Mouse (Mus musculus) forebrain, postnatal 0 days (tissue): Measurements from ENCODE around the gene Srxn1. TPM values are rescaled to one million over a fixed set of nuclear protein-coding genes. Genes with fewer than 3 reads are reported as not detected.

ENCODE experiments used
- ATAC-seq: fragments of 200-750 bp; cut with Nextera tagmentation; 2 replicates; pipeline ENCODE4 v1.8.0; 2017; ENCODE audit warnings: mild to moderate bottlenecking, moderate library complexity
- DNase-seq: peaks from one replicate; pipeline ENCODE4 v3.0.0-alpha.2; 2015
- H3K27ac ChIP-seq: fragments of 300-500 bp; sonication (generic); 2 replicates; pipeline ENCODE4 v1.5.1; 2014; ENCODE audit warnings: low read depth, mild to moderate bottlenecking, antibody characterized with exemption, low read length, moderate library complexity, mixed read lengths
- H3K27me3 ChIP-seq: fragments of 300-500 bp; sonication (generic); 2 replicates; pipeline ENCODE4 v1.6.1; 2014; ENCODE audit warnings: mild to moderate bottlenecking, low read length, mixed read lengths; ENCODE audit not compliant: insufficient read depth
- H3K36me3 ChIP-seq: fragments of 300-500 bp; sonication (generic); 2 replicates; pipeline ENCODE4 v1.6.1; 2014; ENCODE audit warnings: mild to moderate bottlenecking, moderate library complexity; ENCODE audit not compliant: insufficient read depth
- H3K4me1 ChIP-seq: fragments of 300-500 bp; sonication (generic); 2 replicates; pipeline ENCODE4 v1.6.1; 2014; ENCODE audit warnings: antibody characterized with exemption; ENCODE audit not compliant: insufficient read depth
- H3K4me2 ChIP-seq: fragments of 300-500 bp; sonication (generic); 2 replicates; pipeline ENCODE4 v1.6.1; 2014; ENCODE audit warnings: low read depth, mild to moderate bottlenecking, moderate library complexity
- H3K4me3 ChIP-seq: fragments of 300-500 bp; sonication (generic); 2 replicates; pipeline ENCODE4 v1.5.1; 2014; ENCODE audit warnings: low read depth, low read length, mixed read lengths
- H3K9ac ChIP-seq: fragments of 300-500 bp; sonication (generic); 2 replicates; pipeline ENCODE4 v1.6.1; 2014; ENCODE audit warnings: mild to moderate bottlenecking
- H3K9me3 ChIP-seq: fragments of 300-500 bp; sonication (generic); 2 replicates; pipeline ENCODE4 v1.6.1; 2016; ENCODE audit warnings: low read length
- CTCF ChIP-seq: sonication (generic); IDR thresholded peaks from 2 replicates; pipeline ENCODE4 v1.5.1; 2016; ENCODE audit warnings: antibody characterized with exemption, control low read depth, low read depth
- WGBS: fragments of 180-500 bp; shearing (Covaris S2); extraction: QIAGEN DNeasy Blood & Tissue Kit; methylation state at CpG from one replicate; pipeline ENCODE4 v1.1.7; 2014; 5-methylcytosine and 5-hydroxymethylcytosine counted together
- polyA plus RNA-seq: library from polyadenylated mRNA; unstranded; fragments of >200 nt; fragmentation: Nextera tagmentation; extraction: Ambion mirVana; gene quantifications from 2 replicates; pipeline ENCODE4 v1.2.1, GENCODE M21; 2015
- total RNA-seq: library from RNA; depleted of rRNA; stranded (reverse); fragments of >200 nt; gene quantifications from 2 replicates; pipeline ENCODE4 v1.2.3, GENCODE M21; 2014

Gene Srxn1
- total and polyA plus RNA-seq, 2 experiments from 2014 or later = 16.4 to 18.4 TPM

GRCm38 (mm10) chr2:152069941-152070340 lies 35.4 kb upstream of the Srxn1 start:
- TF ChIP-seq CTCF = no peak
- Histone ChIP-seq H3K4me3 (no peak overlapping the region), H3K4me1 (no peaks in the 10 kb centered on the region), H3K27me3 (no peaks in the 10 kb centered on the region), H3K9me3 (no peaks in the 10 kb centered on the region), H3K36me3 (no peaks in the 10 kb centered on the region), H3K27ac (no peak overlapping the region), H3K4me2 (no peak overlapping the region), H3K9ac (no peak overlapping the region)
- no peak for ATAC-seq
- WGBS = 63% methylated on average over 2 of the region's 2 CpGs
- no peak for DNase-seq

GRCm38 (mm10) chr2:152074521-152074920 lies 30.8 kb upstream of the Srxn1 start:
- H3K4me1 ChIP-seq = peaks cover 1% of the 10 kb centered on the region
- TF ChIP-seq CTCF = no peak
- no peaks in the 10 kb centered on the region for H3K27me3 ChIP-seq
- no peak for DNase-seq
- no peak overlapping the region for H3K4me3 ChIP-seq
- H3K9me3 ChIP-seq = no peaks in the 10 kb centered on the region
- H3K36me3 ChIP-seq = no peaks in the 10 kb centered on the region
- no peak overlapping the region for H3K27ac ChIP-seq
- 71% methylated on average over 2 of the region's 2 CpGs for WGBS
- no peak overlapping the region for H3K9ac ChIP-seq
- no peak overlapping the region for H3K4me2 ChIP-seq
- ATAC-seq = no peak

- WGBS = 48% methylated on average over 9 of the region's 9 CpGs
These were observed 29.9 kb upstream of the Srxn1 start for GRCm38 (mm10) chr2:152075294-152075889.

GRCm38 (mm10) chr2:152077337-152077736 lies 28.0 kb upstream of the Srxn1 start:
- WGBS = 66% methylated on average over 3 of the region's 3 CpGs
- no peaks in the 10 kb centered on the region for H3K9me3 ChIP-seq
- H3K4me2 ChIP-seq = no peak overlapping the region
- no peaks in the 10 kb centered on the region for H3K27me3 ChIP-seq
- no peak overlapping the region for H3K9ac ChIP-seq
- TF ChIP-seq CTCF = no peak
- ATAC-seq (no peak), DNase-seq (no peak)
- H3K27ac ChIP-seq = no peak overlapping the region
- H3K4me1 ChIP-seq = peaks cover 7% of the 10 kb centered on the region
- no peaks in the 10 kb centered on the region for H3K36me3 ChIP-seq
- H3K4me3 ChIP-seq = no peak overlapping the region

More at GRCm38 (mm10) chr2:152075294-152075889, 29.9 kb upstream of the Srxn1 start:
- H3K27ac ChIP-seq = no peak overlapping the region
- no peaks in the 10 kb centered on the region for H3K9me3 ChIP-seq
- no peaks in the 10 kb centered on the region for H3K36me3 ChIP-seq
- DNase-seq = no peak
- no peak for TF ChIP-seq CTCF
- no peak overlapping the region for H3K4me2 ChIP-seq
- H3K27me3 ChIP-seq = no peaks in the 10 kb centered on the region
- no peak overlapping the region for H3K4me3 ChIP-seq
- no peak for ATAC-seq
- no peak overlapping the region for H3K9ac ChIP-seq
- peaks cover 7% of the 10 kb centered on the region for H3K4me1 ChIP-seq

GRCm38 (mm10) chr2:152080685-152081541 lies 24.4 kb upstream of the Srxn1 start, which contains the start of gene Scrt2:
Gene Scrt2, plus strand, starts transcription at chr2:152081529.
- peak; percentile 84 for DNase-seq
- Histone ChIP-seq H3K9ac (peak within 1 kb of the TSS; percentile 94), H3K36me3 (no peaks in the 10 kb centered on the region), H3K4me1 (peaks cover 15% of the 10 kb centered on the region), H3K4me2 (peak within 1 kb of the TSS; percentile 81), H3K27ac (peak within 1 kb of the TSS; percentile 95), H3K9me3 (no peaks in the 10 kb centered on the region), H3K4me3 (peak within 1 kb of the TSS; percentile 80), H3K27me3 (no peaks in the 10 kb centered on the region)
- peak; percentile 67 for ATAC-seq
- TF ChIP-seq CTCF = peak; percentile 11; the same call in 1 of the 2 replicates
- 2% methylated on average over 23 of the region's 24 CpGs for WGBS

GRCm38 (mm10) chr2:152081641-152082448 lies 23.5 kb upstream of the Srxn1 start:
- H3K9ac ChIP-seq = peak overlapping the region; percentile 94
- 2% methylated on average over 78 of the region's 81 CpGs for WGBS
- ATAC-seq (peak; percentile 72), DNase-seq (peak; percentile 77)
- peak overlapping the region; percentile 81 for H3K4me2 ChIP-seq
- peak overlapping the region; percentile 80 for H3K4me3 ChIP-seq
- no peaks in the 10 kb centered on the region for H3K27me3 ChIP-seq
- H3K36me3 ChIP-seq = no peaks in the 10 kb centered on the region
- H3K4me1 ChIP-seq = peaks cover 17% of the 10 kb centered on the region
- H3K27ac ChIP-seq = peak overlapping the region; percentile 95
- H3K9me3 ChIP-seq = no peaks in the 10 kb centered on the region
- no peak for TF ChIP-seq CTCF
